Mouse (Mus musculus): ENCODE data around the gene Hist1h2ap.
"Not testable (repeated sequence)": the region's sequence is repeated elsewhere in the genome, so short reads cannot be mapped to it uniquely, and the experiment has no call there.

Hist1h2ap gene

GRCm38 (mm10) chr13:21803058-21803457 is 30.2 kb downstream of the Hist1h2ap start:
- DNase-seq = not testable (repeated sequence)

- not testable (repeated sequence) for DNase-seq
These were observed 36.1 kb downstream of the Hist1h2ap start for GRCm38 (mm10) chr13:21797163-21797562.

- DNase-seq = no peak
These were observed 37.7 kb downstream of the Hist1h2ap start for GRCm38 (mm10) chr13:21795584-21795983.

DNA sequence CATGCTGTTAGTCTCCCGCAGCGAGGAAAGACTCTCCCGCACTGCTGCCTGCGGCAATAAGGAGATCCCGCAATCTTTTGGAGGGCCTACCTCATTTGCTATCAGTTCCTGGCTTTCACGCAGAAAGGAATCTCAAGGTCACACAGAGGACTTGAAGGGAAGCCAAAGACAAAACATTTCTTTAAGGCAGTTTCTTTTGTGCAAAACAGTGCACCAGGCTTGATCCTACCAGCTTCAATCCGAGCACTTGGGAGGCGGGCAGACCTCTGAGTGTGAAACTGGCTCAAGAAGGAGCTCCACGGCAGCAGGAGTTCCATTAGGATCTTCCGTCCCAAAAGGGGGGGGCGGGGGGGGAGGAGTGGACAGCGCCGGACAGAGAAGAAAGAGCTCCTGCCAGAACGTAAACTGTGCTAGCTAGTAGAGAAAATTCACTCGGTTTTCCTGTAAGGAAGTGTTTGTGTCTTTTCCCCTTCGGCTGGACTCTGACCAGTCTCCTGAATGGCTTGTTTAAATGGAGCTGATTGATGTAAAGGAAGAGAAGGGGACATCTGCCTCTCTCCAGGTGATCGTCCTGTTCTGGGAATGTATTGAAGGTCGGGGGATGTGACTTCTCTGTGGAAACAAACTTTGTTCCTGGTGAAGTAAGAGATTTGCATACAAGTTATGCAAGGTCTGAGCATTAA is 42.6 kb downstream of the Hist1h2ap start:
- no peak for DNase-seq

DNA sequence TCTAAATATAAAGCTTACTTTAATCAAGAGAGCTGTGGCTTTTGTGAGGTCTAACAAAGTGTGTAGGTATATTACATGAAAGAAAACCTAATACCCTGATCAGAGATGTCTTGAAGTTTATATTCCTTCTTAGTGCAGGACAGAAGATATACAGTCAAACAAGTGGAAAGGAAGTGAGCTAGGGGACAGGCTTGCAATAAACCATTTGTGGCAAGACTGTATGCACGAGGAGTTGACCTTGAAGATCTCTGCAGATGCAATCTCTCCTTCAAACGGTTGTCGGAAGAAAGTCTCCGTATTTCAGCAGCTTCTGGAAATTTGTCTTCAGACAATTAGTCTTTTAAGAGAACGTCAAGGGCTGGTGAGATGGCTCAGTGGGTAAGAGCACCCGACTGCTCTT is 43.4 kb downstream of the Hist1h2ap start:
- no peak for DNase-seq

GRCm38 (mm10) chr13:21787760-21788593 is 45.3 kb downstream of the Hist1h2ap start:
- DNase-seq = peak; percentile 6

- DNase-seq = peak; percentile 87
These were observed 46.2 kb downstream of the Hist1h2ap start, which contains the start of the genes Hist1h2an and Hist1h2bp for GRCm38 (mm10) chr13:21786899-21787629. TSS of gene Hist1h2an (minus strand) at chr13:21787218. TSS of gene Hist1h2bp (plus strand) at chr13:21787461.

GRCm38 (mm10) chr13:21786189-21786898 is 47.0 kb downstream of the Hist1h2ap start:
- peak; percentile 16 for DNase-seq

GRCm38 (mm10) chr13:21784311-21784710 is 49.0 kb downstream of the Hist1h2ap start:
- peak; percentile 9 for DNase-seq

DNA sequence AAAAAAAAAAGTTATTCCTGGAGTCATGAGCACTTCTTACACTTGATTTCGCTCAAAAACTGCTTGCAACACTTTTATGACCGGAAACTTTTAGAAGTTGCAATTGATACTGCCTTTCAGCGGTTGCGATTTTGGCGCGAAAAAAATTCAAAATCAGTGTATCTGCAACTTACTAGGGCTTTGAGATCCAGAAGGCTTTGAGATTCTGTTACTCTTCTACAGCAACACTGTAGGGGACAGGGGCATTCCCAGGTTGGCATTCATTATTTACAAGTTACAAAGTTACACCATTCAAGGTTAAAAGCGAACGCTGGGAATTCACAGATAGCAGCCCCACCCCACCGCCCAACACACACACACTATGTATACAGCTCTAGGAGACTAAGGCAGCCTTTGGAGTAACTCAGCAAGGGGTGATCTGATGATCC is 49.6 kb downstream of the Hist1h2ap start:
- peak; percentile 52 for DNase-seq

DNA sequence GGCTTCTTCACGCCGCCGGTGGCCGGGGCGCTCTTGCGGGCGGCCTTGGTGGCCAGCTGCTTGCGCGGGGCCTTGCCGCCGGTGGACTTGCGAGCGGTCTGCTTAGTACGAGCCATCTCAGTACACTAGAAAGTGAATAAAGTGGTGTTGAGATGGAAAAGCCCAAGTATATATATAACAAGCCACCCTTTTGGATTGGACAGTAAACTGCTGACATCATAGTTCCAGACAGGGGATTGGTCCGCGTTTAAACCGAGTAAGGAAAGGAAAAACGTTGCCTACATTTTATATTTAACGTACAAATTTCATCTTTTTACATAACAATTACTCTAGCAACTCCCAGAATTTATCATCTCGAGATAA is 50.1 kb downstream of the Hist1h2ap start, which contains the start of gene Hist1h3i:
Gene Hist1h3i (minus strand): TSS at position 116 of the 363 bp plus-strand sequence.
- DNase-seq = peak; percentile 70

Data from thymus, postnatal 25 days (tissue).